Mouse (Mus musculus) right cerebral cortex, postnatal 36 days (tissue): ENCODE measurements around the gene Rad51d.
A peak's percentile ranks its signal among the peaks of the same experiment; 100 is the strongest.
"Not testable (repeated sequence)": the region's sequence is repeated elsewhere in the genome, so short reads cannot be mapped to it uniquely, and the experiment has no call there.

ENCODE experiments used
- DNase-seq, 2 experiments: peaks; one replicate each; pipeline ENCODE4 v3.0.0; 2022; ENCODE audit warnings: low spot score in 2 of 2, mixed read lengths in 1 of 2

Rad51d gene

GRCm38 (mm10) chr11:82856032-82856431 is 34.4 kb downstream of the Rad51d start:
- no peak for DNase-seq

- DNase-seq = no peak
Observed at GRCm38 (mm10) chr11:82855327-82855973, 35.0 kb downstream of the Rad51d start.

- DNase-seq = no peak
Observed at GRCm38 (mm10) chr11:82854111-82854510, 36.3 kb downstream of the Rad51d start.

GRCm38 (mm10) chr11:82852958-82853357 is 37.5 kb downstream of the Rad51d start:
- DNase-seq = no peak

GRCm38 (mm10) chr11:82852540-82852939 is 37.9 kb downstream of the Rad51d start:
- no peak for DNase-seq

GRCm38 (mm10) chr11:82852115-82852514 is 38.3 kb downstream of the Rad51d start:
- no peak for DNase-seq

GRCm38 (mm10) chr11:82850259-82850658 is 40.2 kb downstream of the Rad51d start:
- no peak for DNase-seq

GRCm38 (mm10) chr11:82847571-82848000 is 42.8 kb downstream of the Rad51d start:
- DNase-seq = no peak

GRCm38 (mm10) chr11:82846938-82847337 is 43.5 kb downstream of the Rad51d start:
- no peak for DNase-seq

GRCm38 (mm10) chr11:82846079-82846436 is 44.4 kb downstream of the Rad51d start:
- DNase-seq = no peak

- peak; percentile 23 to 39 for DNase-seq
Observed at GRCm38 (mm10) chr11:82845415-82846078, 44.9 kb downstream of the Rad51d start.

GRCm38 (mm10) chr11:82844771-82845414 is 45.5 kb downstream of the Rad51d start:
- DNase-seq = no peak

- no peak for DNase-seq
Observed at GRCm38 (mm10) chr11:82838511-82838910, 51.9 kb downstream of the Rad51d start.

- DNase-seq = no peak
Observed at GRCm38 (mm10) chr11:82837848-82838247, 52.6 kb downstream of the Rad51d start.

- DNase-seq = no peak
Observed at GRCm38 (mm10) chr11:82837192-82837591, 53.2 kb downstream of the Rad51d start.

- DNase-seq = no peak
Observed at GRCm38 (mm10) chr11:82835616-82836432, 54.6 kb downstream of the Rad51d start.

- not testable (repeated sequence) for DNase-seq
Observed at GRCm38 (mm10) chr11:82834359-82834758, 56.1 kb downstream of the Rad51d start.

- DNase-seq = no peak
Observed at GRCm38 (mm10) chr11:82833929-82834328, 56.5 kb downstream of the Rad51d start.

GRCm38 (mm10) chr11:82832402-82832801 is 58.0 kb downstream of the Rad51d start:
- DNase-seq = not testable (repeated sequence)

- DNase-seq = no peak
Observed at GRCm38 (mm10) chr11:82831008-82831893, 59.2 kb downstream of the Rad51d start.

- no peak for DNase-seq
Observed at GRCm38 (mm10) chr11:82826818-82827217, 63.6 kb downstream of the Rad51d start.
